Mouse (Mus musculus) embryo, embryonic 11.5 days (tissue): ENCODE results near the gene Slc35b1.

ENCODE experiments used
- DNase-seq: peaks from one replicate; pipeline ENCODE4 v3.0.0-alpha.2; 2012; ENCODE audit warnings: low read depth, low spot score

Gene Slc35b1

GRCm38 (mm10) chr11:95366280-95366897 is 18.1 kb upstream of the Slc35b1 start:
- DNase-seq, result no peak

GRCm38 (mm10) chr11:95367011-95367735 is 17.3 kb upstream of the Slc35b1 start:
- no peak for DNase-seq

- no peak for DNase-seq
These were observed 16.2 kb upstream of the Slc35b1 start for GRCm38 (mm10) chr11:95368231-95368823.

GRCm38 (mm10) chr11:95368871-95369270 is 15.6 kb upstream of the Slc35b1 start:
- DNase-seq, result no peak

- no peak for DNase-seq
These were observed 14.3 kb upstream of the Slc35b1 start for GRCm38 (mm10) chr11:95369964-95370890.

GRCm38 (mm10) chr11:95371182-95371581 is 13.3 kb upstream of the Slc35b1 start:
- no peak for DNase-seq

GRCm38 (mm10) chr11:95378926-95379325 is 5.6 kb upstream of the Slc35b1 start:
- no peak for DNase-seq

- DNase-seq, result no peak
These were observed 4.9 kb upstream of the Slc35b1 start for GRCm38 (mm10) chr11:95379552-95379951.

GRCm38 (mm10) chr11:95380711-95381110 is 3.8 kb upstream of the Slc35b1 start:
- DNase-seq, result no peak

- no peak for DNase-seq
These were observed 3.3 kb upstream of the Slc35b1 start for GRCm38 (mm10) chr11:95381146-95381545.

GRCm38 (mm10) chr11:95383331-95383986 is 1.0 kb upstream of the Slc35b1 start:
- DNase-seq, result no peak

- no peak for DNase-seq
These were observed 531 bp upstream of the Slc35b1 start for GRCm38 (mm10) chr11:95384004-95384318.

GRCm38 (mm10) chr11:95384973-95385320 is 455 bp downstream of the Slc35b1 start:
- DNase-seq, result no peak

GRCm38 (mm10) chr11:95387354-95387753 is 2.9 kb downstream of the Slc35b1 start:
- DNase-seq, result no peak

- DNase-seq, result no peak
These were observed 4.5 kb downstream of the Slc35b1 start for GRCm38 (mm10) chr11:95389006-95389405.

GRCm38 (mm10) chr11:95390420-95390819 is 5.9 kb downstream of the Slc35b1 start:
- no peak for DNase-seq

- no peak for DNase-seq
These were observed 6.7 kb downstream of the Slc35b1 start for GRCm38 (mm10) chr11:95391201-95391600.

- no peak for DNase-seq
These were observed 7.3 kb downstream of the Slc35b1 start for GRCm38 (mm10) chr11:95391743-95392142.

- no peak for DNase-seq
These were observed 7.8 kb downstream of the Slc35b1 start for GRCm38 (mm10) chr11:95392223-95392667.

GRCm38 (mm10) chr11:95392708-95393499 is 8.4 kb downstream of the Slc35b1 start:
- no peak for DNase-seq

GRCm38 (mm10) chr11:95393500-95393816 is 9.0 kb downstream of the Slc35b1 start:
- DNase-seq, result no peak
